Mouse (Mus musculus) CD4-positive helper T cell, adult 2 months (primary cell): ENCODE results near the gene Exosc6.
"Not testable (repeated sequence)": the region's sequence is repeated elsewhere in the genome, so short reads cannot be mapped to it uniquely, and the experiment has no call there.

ENCODE experiments used
- DNase-seq: peaks from one replicate; pipeline ENCODE4 v3.0.0-alpha.2; 2012; ENCODE audit warnings: low read depth, missing footprints, low spot score

The Exosc6 gene

DNA sequence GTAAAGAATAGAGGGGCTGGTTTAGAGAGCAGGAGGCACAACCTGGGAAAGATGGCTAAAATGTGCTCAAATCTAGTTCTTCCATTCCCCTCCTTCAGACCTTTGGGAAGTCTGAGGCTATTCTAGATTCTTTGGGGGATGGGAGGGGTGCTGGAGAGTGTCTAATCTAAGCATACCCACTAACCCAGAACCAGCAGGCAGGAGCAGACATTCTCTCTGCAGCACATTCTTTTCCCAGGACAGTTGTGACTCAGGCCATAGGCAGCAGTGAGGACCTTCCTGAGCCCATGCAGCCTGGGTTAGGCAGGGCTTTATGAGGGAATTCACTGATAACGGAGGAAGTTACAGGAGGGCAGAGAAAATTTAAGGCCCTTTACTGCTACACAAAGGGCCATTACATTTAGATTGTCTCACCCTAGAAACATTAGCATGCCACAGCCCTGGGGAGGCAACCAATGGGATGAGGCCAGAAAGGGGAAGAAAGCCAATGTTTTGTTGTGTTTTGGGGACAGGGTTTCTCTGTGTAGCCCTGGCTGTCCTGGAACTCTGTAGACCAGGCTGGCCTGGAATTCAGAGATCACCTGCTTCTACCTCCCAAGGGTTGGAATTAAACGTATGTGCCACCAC is 2.9 kb downstream of the Exosc6 start:
- DNase-seq, result no peak

DNA sequence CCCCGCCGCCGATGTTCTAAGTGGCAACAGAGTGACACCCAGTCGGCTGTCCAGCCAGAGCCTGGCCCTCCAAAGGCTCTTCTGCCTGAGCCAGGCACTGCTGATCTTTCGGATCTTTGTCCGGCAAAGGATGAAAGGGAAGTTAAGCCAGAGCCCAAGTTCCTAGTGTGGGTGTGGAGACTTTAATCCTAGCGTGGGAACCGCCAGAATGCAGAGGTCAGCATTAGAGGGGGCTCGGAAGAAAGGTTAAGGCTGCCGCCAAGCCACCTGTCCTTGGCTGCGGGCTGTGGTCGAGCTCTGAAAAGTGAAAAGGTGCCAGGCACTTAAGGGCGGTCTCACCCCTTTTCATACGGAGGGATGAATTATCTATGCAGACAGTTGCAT is 5.5 kb downstream of the Exosc6 start:
- DNase-seq, result no peak

DNA sequence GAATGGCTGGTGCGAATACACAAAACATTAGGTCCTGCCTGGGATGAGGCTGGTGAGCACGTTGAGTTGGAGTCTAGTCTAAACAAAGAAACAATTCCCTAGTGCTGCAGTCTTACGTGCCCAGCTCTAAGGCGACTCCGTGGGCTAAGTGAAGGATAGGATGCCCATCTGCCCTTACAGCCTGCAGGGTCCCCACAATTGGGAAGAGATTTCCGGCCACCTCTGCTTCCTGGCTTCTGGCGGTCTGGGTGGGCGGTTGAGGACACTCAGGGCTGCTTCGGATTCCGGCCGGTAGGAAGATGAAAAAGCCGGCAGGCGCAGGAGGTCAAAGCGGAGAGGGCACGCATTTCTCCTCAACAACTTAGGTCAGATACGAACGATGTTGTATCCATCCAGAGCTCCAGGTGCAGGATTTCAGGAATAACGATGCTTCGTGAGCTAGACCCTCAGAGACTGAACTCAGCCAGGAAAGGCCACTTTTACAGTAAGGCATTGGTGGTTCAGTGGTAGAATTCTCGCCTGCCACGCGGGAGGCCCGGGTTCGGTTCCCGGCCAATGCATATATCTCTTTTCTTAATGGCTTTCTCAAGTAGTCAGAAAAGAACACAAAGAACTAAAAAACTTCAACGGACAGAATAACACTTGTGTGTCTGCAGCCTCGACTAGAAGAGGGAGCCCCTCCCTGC is 6.1 kb downstream of the Exosc6 start:
- peak; percentile 80 for DNase-seq

DNA sequence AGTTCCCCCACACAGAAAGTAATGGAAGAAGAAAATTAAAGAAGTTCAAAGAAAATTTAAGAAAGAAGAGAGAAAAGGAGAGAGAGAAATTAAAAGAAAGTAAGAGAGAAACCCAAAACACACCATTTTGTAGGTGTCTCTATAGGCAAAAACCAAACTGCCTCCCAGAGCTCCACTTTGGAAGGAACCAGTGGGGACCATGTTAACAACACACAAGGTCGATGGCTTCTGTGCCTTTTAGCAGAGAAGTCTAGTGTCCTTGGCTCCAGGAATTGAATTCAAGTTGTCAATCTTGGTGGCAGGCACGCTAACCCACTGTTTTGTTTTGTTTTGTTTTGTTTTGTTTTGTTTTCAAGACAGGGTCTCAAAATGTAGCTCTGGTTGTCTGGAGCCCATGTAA is 6.8 kb downstream of the Exosc6 start:
- DNase-seq, result no peak

DNA sequence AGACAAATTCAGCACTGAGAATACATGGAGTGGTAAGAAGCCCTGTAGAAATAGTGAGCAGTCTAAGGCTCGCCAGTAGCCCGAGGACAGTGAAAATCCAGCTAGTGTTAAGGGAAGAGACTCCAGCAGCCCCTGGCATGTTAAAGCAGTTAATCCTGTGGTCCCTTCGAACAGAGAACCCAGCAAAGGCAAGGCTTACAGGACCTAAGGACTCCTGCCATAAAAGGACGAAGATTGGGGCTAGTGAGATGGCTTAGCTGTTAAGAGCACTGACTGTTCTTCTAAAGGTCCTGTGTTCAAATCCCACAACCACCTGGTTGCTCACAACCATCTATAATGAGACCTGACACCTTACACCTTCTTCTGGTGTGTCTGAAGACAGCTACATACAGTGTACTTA is 10.2 kb downstream of the Exosc6 start:
- no peak for DNase-seq

DNA sequence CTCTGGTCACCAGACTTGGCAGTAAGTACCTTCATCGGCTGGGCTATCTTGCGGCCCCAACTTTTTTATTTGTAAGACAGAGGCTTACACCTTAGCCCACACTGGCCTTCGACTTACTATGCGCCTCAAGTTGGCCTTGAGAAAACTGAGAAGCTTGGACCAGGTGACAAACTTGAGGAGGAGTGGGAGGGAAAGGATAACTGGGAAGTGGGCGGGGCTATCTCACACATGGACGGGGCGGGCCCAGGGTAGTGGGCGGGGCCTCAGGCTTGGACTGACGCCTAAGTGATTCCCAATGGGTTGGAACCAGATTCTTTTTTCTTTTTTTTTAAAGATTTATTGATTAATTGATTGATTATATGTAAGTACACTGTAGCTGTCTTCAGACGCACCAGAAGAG is 11.3 kb downstream of the Exosc6 start:
- DNase-seq, result no peak

DNA sequence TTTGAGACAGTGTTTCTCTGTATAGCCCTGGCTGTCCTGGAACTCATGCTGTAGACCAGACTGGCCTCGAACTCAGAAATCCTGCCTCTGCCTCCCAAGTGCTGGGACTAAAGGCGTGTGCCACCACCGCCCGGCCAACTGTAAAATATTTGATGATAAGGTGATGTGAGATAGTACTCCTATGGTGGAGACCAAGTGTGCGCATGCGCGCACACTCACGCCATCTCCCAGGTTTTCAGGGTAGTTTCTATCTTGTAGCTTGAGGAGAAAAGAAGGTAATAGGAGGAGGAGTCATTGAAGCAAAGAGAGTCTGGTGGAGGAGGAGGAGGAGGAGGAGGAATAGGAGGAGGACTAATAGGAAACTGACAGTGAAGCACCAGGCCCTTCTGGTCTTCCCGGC is 12.5 kb downstream of the Exosc6 start:
- not testable (repeated sequence) for DNase-seq

DNA sequence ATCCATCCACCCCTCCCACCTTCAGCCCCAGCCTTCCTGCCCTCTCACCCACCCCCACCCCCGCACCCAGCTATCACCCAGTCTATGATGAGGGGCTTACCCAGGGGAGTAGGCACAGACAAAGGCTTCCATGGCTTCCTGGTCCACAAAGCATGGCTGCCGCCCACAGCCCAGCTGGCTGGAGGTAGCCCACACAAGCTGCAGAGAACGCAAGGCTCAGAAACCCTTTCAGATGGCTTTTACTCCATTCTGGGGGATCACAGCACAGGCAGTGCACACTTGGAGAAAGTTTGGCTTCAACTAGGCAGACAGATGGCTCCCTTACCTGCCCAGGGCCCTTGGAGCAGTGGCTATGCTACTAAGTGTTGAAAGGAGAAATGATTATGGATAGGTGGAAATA is 19.8 kb downstream of the Exosc6 start:
- DNase-seq, result no peak

DNA sequence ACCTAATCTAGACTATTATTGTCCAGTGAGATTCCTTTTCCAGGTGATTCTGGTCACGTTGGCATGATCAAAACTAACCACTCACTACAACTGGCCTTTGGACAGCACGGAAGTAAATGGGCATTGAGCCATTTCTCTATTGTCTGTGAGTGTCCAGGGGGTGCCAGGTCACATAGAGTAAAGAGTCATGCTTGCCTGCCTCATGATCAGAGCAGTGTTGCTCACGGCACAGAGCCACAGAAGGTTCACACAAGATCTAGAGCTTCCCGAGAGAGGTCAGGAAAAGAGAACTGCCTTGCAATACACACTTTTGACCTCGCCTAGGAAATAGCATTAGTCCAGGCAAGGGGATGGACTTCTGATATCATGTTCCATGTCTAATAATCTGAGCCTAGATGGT is 23.3 kb downstream of the Exosc6 start:
- no peak for DNase-seq

DNA sequence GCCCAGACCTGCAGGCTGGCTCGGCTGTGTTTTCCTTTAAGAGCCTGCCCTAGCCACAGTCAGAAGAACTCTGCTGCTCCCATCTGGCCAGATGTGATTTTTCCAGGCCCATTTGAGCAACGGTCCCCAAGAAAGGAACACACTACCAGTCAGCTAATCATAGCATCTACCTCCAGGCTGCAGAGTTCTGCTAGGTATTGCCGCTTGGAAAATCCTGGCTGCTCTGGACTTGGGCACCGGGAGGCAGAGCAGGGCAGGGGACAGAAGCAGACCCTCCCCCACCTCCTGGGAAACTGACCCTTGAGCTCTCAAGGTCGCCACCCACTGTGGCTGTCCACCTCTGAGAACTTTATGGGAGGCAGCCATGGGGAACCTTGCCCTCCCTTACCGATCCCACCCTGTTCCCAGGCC is 23.7 kb downstream of the Exosc6 start:
- DNase-seq, result no peak

DNA sequence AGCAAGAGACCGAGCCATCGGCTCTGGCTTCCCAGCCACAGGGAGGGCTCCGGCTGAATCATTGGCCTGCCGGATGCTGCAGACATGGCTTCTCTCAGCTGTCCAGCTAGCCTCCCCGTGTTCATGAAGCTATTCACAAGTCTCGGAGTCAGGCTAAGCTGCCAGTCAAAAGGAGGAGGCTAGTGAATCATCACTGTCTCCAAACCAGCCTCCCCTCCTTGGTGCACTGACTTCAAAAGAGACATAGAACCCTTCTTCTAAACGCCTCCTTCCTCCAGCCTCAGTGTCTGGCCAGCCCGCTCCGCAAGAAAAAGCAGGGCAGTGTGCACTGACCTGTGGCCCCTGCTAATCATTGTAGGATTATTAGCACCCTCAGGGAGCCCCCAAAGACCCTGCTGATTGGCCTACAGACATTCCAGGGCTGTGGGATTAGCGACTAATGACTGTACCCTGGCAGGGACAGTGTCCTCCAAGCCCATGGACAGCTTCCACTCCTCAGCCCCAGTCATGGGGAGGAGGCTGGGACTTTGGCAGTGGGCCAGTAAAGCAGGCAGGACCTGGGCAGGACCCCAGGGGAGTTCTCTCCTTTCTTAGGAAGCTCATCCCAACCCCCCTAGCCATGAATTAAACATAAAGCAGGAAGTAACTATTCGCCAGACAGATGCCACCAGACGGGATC is 25.6 kb downstream of the Exosc6 start:
- DNase-seq, result no peak

DNA sequence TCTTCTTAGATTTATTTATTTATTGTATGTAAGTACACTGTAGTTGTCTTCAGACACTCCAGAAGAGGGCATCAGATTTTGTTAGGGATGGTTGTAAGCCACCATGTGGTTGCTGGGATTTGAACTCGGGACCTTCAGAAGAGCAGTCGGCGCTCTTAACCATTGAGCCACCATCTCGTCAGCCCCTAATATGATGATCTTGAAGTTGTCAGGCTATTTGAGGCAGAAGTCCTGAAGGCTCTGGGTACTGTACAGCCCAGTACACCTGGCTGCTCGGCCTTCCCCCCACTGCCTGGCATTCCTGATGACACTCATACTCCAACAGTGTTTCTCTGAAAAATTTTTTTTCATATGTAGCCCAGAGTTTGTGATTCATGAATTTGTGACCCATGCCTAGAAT is 27.8 kb downstream of the Exosc6 start:
- DNase-seq, result not testable (repeated sequence)

DNA sequence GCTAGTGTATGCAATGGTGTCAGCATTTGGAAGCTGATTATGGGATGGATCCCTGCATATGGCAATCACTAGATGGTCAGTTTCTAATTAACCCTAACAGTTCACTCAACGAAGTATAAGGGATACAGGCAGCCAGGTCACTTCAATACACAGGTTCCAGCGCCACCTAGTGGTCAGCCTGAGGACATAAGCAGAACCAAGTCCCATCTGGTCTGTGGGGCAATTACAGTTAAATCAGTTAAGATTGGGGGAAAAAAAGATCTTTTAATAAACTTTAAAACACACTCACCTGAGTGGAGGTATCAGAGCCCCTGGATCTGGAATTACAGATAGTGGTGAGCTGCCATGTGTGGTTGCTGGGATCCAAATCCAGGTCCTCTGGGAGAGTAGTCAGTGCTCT is 34.0 kb downstream of the Exosc6 start:
- DNase-seq, result peak; percentile 75

DNA sequence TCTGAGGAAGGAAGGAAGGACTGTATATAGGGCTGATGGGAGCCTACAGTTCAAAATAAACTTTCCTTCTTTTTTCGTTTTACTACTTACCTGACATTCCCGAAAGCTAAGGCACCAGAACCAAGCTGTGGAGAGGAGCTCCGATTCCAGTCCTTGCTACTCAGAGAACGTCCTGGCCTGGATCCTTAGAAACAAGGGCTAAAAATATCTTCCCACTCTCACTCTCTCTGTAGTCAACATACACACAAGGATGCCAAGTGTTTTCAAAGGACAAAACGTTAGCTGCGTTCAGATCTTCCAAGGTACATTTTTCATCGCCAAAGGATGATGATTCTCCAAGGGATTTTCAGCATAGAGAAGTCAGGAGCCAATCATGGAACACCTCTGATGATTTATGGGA is 35.6 kb downstream of the Exosc6 start:
- no peak for DNase-seq

DNA sequence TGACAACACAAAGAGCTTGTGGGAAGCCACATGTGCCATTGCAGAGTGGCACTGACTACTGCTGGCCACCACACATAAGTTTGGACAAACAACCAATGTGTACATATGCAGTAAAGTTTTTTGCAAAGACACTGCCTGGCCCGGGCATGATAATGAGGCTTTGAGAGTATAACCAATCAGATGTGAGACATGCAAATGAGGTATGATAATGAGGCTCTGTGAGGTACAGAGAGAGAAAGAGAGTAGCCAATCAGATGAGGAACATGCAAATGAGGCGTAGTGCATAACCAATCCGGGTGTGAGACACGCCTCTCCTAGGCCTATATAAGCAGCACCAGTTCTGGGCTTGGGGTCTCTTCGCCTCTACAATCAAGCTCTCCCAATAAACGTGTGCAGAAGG is 36.2 kb downstream of the Exosc6 start, which contains the start of gene Clec18a:
Clec18a (minus strand) TSS at position 101 of the 400 bp plus-strand sequence.
- not testable (repeated sequence) for DNase-seq

DNA sequence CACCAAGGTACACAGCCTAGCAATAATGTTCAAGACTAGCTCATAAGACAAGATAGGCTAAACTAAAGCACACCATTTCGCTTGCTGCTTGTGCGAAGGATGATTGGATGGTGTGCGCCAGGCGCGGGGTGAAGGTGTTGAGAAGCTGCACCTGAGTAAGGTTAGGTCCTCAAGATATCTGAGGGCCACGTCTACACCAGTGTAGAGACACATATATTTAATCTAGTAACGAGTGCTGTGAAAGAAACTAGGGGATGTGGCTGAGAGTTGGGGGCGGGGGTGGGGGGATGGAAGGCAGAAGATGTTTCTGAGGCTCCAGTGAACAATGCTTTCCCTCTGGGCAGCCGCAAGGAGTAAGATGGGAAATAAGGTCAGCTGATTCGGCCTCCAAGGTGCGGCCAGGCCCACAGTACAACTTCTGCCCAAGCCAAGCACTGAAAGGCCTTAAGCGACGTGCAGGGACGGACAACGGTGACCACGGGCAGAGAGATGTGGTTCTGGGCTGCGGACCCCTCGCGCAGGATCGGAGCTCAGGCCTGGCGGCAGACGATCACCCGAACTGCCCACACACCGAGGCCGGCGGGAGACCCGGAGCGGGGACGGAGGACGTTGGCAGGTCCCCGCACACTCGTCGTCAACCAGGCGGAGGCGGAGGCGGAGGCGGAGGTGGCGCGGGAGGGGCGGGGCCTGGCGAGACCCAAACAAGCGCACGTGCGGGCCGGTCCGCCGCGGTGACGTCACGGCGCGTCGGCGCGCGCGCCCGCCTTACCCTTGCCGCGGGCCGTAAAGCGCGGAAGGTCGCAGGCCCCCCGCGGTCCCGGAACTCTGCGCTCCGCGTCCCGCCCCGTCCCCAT is 38.0 kb downstream of the Exosc6 start, which contains the start of gene Pdpr:
Pdpr (plus strand) TSS at position 766 of the 854 bp plus-strand sequence.
- peak; percentile 94 for DNase-seq

DNA sequence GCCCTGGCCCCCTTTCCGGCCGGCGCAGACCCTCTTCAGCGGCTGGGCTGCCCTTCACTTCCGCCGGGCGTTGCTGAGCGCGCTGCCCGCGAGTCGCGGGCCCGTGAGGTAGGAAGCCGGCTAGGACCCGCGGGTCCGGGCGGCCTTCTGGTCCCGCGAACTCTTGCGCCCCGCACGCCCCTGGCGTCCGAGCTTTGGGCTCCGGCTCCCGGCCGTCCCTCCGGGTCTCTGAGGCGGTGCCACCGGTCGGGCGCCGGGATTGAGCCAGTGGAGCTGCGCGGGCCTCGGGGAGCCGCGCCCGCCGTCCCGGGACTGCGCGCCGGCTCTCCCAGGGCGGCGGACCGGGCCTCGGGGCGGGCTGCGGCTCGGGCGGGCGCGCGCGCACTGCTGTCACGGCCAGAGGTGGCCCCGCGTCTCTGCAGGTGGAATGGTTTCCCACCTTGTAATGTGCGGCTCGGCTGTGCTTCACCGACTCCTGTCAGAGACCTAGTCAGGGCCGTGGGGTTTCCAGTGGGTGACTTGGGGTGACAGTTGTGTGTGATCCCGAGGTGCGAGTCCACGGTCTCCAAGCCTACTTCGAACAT is 38.7 kb downstream of the Exosc6 start:
- DNase-seq, result peak; percentile 60
